Mouse (Mus musculus): Measurements from ENCODE around the gene Cldn7. TPM values are rescaled to one million over a fixed set of nuclear protein-coding genes. Genes with fewer than 3 reads are reported as not detected.
"Not testable (repeated sequence)": the region's sequence is repeated elsewhere in the genome, so short reads cannot be mapped to it uniquely, and the experiment has no call there.

The Cldn7 gene
- total and polyA plus RNA-seq, 2 experiments from 2014 or later = 0.18 TPM; not detected in 1

DNA sequence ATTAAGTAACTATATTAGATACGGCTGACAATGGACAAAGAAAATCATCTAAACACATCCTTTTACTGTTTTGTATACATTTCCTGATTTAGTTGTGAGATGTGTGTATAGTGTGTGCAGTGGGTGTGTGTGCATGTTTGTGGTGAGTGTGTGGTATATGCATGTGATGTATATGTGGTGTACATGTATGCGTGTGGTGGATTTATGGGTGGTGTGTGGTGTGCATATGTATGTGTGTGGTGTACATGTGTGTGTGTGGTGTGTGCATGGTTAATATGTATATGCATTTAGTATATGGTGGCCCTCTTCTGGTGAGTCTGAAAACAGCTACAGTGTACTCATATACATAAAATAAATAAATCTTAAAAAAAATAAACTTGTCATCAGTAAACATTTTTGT lies 37.1 kb upstream of the Cldn7 start:
- TF ChIP-seq CTCF (IDR thresholded peaks at IDR 0.05; ENCODE audit: low read depth) = no peak
- whole genome bisulfite sequencing = 99% methylated on average over 2 of the region's 2 CpGs
- peaks cover under 1% of the 10 kb centered on the region; the same call in 1 of the 2 replicates for H3K4me1 ChIP-seq (ENCODE audit: insufficient read depth, low read length)
- no peaks in the 10 kb centered on the region for H3K27me3 ChIP-seq (ENCODE audit: insufficient read depth, low read length)
- H3K9me3 ChIP-seq (ENCODE audit: low read length) = no peaks in the 10 kb centered on the region
- no peak overlapping the region for H3K27ac ChIP-seq
- no peak for DNase-seq (ENCODE audit: low spot score)
- no peak overlapping the region for H3K9ac ChIP-seq (replicated peaks; ENCODE audit: low read length)
- no peak overlapping the region for H3K4me3 ChIP-seq (ENCODE audit: low read length)
- H3K36me3 ChIP-seq (ENCODE audit: insufficient read depth, low read length) = no peaks in the 10 kb centered on the region
- ATAC-seq = no peak
- no peak overlapping the region for H3K4me2 ChIP-seq (ENCODE audit: low read depth, low read length)

DNA sequence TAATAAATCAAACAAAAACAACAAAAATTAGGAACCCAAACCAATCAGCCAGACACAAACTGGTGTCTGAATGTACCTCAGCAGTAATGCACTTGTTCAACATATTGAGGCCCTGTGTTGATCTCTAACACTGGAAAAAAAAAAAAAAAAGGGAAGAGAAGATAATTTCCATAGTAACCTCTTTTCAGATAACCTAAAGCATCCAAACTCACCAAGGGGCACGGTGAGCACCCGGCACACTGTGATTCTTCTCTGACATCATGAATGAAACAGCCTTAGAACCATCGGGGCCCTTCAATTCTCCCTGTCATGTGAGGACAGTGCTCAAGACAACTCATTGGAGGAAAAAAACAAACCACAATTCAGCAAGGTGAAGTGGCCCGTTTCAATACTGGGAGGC lies 34.9 kb upstream of the Cldn7 start:
- H3K4me1 ChIP-seq (ENCODE audit: insufficient read depth, low read length) = no peaks in the 10 kb centered on the region
- no peak overlapping the region for H3K9ac ChIP-seq (replicated peaks; ENCODE audit: low read length)
- H3K36me3 ChIP-seq (ENCODE audit: insufficient read depth, low read length) = no peaks in the 10 kb centered on the region
- no peak overlapping the region for H3K4me2 ChIP-seq (ENCODE audit: low read depth, low read length)
- no peak overlapping the region for H3K27ac ChIP-seq
- DNase-seq (ENCODE audit: low spot score) = no peak
- no peak for TF ChIP-seq CTCF (IDR thresholded peaks at IDR 0.05; ENCODE audit: low read depth)
- H3K27me3 ChIP-seq (ENCODE audit: insufficient read depth, low read length) = 0 out of 2 replicates have a peak, but pooled peaks cover under 1% of the 10 kb centered on the region
- no peaks in the 10 kb centered on the region for H3K9me3 ChIP-seq (ENCODE audit: low read length)
- 86% methylated on average over 4 of the region's 4 CpGs for WGBS
- no peak overlapping the region for H3K4me3 ChIP-seq (ENCODE audit: low read length)
- no peak for ATAC-seq

DNA sequence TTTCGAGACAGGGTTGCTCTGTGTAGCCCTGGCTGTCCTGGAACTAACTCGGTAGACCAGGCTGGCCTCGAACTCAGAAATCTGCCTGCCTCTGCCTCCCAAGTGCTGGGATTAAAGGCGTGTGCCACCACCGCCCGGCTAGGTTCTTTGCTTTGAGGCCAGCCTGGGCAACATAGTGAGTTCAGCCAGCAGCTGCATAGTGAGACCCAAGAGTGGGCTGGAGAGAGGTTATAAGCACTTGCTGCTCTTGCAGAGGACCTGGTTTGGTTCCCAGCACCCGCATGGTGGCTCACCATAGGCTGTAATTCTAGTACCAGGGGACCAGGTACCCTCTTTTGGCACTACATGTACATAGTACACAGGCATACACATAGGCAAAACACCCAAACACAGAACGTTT lies 34.4 kb upstream of the Cldn7 start:
- not testable (repeated sequence) for DNase-seq (ENCODE audit: low spot score)

DNA sequence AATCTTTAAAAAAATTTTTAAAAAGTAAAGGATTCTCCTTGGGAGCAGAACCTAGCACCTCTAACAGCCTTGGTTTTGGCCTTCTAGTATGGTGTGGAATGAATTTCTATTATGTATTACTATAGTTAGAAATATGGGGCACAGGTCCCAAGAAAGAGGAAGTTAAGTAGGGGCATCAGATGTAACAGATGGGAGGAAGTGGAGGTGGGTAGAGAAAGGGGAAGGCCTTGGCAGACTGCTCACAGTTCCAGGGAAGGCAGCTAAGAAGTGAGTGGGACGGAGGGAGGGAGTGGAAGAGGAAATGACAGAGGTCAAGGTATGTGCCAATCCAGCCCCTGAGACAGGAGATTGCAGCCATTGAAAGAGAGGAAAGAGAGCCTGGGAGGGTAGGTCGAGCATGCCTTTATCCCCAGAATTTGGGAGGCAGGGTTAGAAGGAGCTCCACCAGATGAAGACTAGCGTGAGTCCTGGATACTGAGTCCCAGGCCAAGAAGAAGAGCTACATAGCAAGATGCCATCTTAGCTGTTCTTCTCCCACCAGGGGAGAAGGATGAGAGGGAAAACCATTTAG lies 33.5 kb upstream of the Cldn7 start:
- H3K36me3 ChIP-seq (ENCODE audit: insufficient read depth, low read length) = no peaks in the 10 kb centered on the region
- no peak for DNase-seq (ENCODE audit: low spot score)
- TF ChIP-seq CTCF (IDR thresholded peaks at IDR 0.05; ENCODE audit: low read depth) = no peak
- no peaks in the 10 kb centered on the region for H3K9me3 ChIP-seq (ENCODE audit: low read length)
- H3K27ac ChIP-seq = no peak overlapping the region
- WGBS = 69% methylated on average over 3 of the region's 3 CpGs
- ATAC-seq = no peak
- no peak overlapping the region for H3K4me3 ChIP-seq (ENCODE audit: low read length)
- no peak overlapping the region for H3K4me2 ChIP-seq (ENCODE audit: low read depth, low read length)
- H3K4me1 ChIP-seq (ENCODE audit: insufficient read depth, low read length) = peaks cover 7% of the 10 kb centered on the region; the same call in 1 of the 2 replicates
- peaks cover 6% of the 10 kb centered on the region; the same call in 1 of the 2 replicates for H3K27me3 ChIP-seq (ENCODE audit: insufficient read depth, low read length)
- H3K9ac ChIP-seq (replicated peaks; ENCODE audit: low read length) = no peak overlapping the region

More for the DNA sequence above, 34.4 kb upstream of the Cldn7 start:
- not testable (repeated sequence) for ATAC-seq; H3K4me2 ChIP-seq (ENCODE audit: low read depth, low read length); H3K4me3 ChIP-seq (ENCODE audit: low read length); H3K9me3 ChIP-seq (ENCODE audit: low read length); H3K27ac ChIP-seq; H3K36me3 ChIP-seq (ENCODE audit: insufficient read depth, low read length); H3K9ac ChIP-seq (replicated peaks; ENCODE audit: low read length); H3K27me3 ChIP-seq (ENCODE audit: insufficient read depth, low read length); H3K4me1 ChIP-seq (ENCODE audit: insufficient read depth, low read length)
- WGBS = 90% methylated on average over 8 of the region's 8 CpGs

DNA sequence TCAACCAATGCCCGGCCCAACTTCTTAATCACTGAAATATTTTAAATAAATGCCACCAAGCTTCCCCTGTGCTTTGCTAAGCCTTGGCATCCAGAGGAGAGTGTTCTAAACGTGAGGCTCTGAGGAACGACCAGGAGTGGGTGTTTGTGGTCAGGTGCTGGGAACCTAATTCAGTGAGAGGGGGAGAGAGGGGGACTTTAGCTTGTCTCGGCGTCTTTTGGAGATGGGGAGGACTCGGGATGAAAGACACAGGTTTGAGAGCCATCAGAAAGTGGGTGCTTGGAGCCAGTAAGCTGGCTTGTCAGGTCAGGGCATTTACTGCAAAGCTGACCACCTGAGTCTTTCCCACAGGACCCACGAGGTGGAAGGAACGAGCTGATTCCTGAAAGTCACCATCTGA lies 32.8 kb upstream of the Cldn7 start:
- DNase-seq (ENCODE audit: low spot score) (no peak), ATAC-seq (no peak)
- no peaks in the 10 kb centered on the region for H3K9me3 ChIP-seq (ENCODE audit: low read length)
- no peak overlapping the region for H3K27ac ChIP-seq
- H3K9ac ChIP-seq (replicated peaks; ENCODE audit: low read length) = no peak overlapping the region
- no peak for TF ChIP-seq CTCF (IDR thresholded peaks at IDR 0.05; ENCODE audit: low read depth)
- 74% methylated on average over 8 of the region's 8 CpGs for WGBS
- H3K4me2 ChIP-seq (ENCODE audit: low read depth, low read length) = no peak overlapping the region
- H3K4me3 ChIP-seq (ENCODE audit: low read length) = no peak overlapping the region
- no peaks in the 10 kb centered on the region for H3K36me3 ChIP-seq (ENCODE audit: insufficient read depth, low read length)
- H3K27me3 ChIP-seq (ENCODE audit: insufficient read depth, low read length) = peaks cover 6% of the 10 kb centered on the region; the same call in 1 of the 2 replicates
- H3K4me1 ChIP-seq (ENCODE audit: insufficient read depth, low read length) = peaks cover 14% of the 10 kb centered on the region; the same call in 1 of the 2 replicates

DNA sequence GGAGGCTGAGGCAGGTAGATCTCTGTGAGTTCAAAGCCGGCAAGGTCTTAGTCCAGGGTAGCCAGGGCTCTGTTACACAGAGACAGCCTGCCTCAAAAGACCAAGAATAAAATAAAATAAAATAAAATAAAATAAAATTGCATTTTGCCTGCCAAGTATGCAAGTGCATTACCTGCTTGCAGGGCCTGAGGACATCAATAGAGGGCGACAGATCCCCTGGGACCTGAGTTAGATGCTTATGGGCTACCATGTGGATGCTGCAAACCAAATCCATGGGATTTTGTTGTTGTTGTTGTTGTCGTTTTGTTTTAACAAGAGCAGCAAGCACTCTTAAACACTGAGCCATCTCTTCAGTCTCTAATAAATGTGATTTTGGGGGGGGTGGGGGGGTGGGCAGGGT lies 32.3 kb upstream of the Cldn7 start:
- DNase-seq (ENCODE audit: low spot score) (peak; percentile 37), ATAC-seq (no peak)
- peak; percentile 22 for TF ChIP-seq CTCF (IDR thresholded peaks at IDR 0.05; ENCODE audit: low read depth)
- no peak overlapping the region for H3K4me3 ChIP-seq (ENCODE audit: low read length)
- H3K9ac ChIP-seq (replicated peaks; ENCODE audit: low read length) = no peak overlapping the region
- H3K4me1 ChIP-seq (ENCODE audit: insufficient read depth, low read length) = peaks cover 16% of the 10 kb centered on the region; the same call in 1 of the 2 replicates
- H3K36me3 ChIP-seq (ENCODE audit: insufficient read depth, low read length) = no peaks in the 10 kb centered on the region
- no peak overlapping the region for H3K4me2 ChIP-seq (ENCODE audit: low read depth, low read length)
- H3K9me3 ChIP-seq (ENCODE audit: low read length) = no peaks in the 10 kb centered on the region
- H3K27me3 ChIP-seq (ENCODE audit: insufficient read depth, low read length) = peaks cover 6% of the 10 kb centered on the region; the same call in 1 of the 2 replicates
- 48% methylated on average over 3 of the region's 3 CpGs for WGBS
- H3K27ac ChIP-seq = no peak overlapping the region

DNA sequence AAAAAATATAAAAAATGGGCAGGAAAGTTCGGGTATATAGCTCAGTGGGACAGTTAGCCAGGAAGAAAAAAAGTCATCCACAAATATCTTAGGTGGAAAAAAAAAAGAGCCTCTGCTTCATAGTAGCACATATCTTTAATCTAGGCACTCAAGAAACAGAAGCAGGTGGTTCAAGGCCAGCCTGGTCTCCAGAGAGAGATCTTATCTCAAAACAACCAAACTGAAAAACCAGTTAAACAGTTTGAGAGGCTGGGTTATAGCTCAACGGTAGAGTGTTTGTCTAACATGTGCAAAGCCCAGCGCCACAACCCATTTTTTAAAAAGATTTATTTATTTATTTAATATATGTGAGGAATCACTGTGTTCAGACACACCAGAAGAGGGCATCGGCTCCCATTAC lies 31.5 kb upstream of the Cldn7 start:
- H3K4me1 ChIP-seq (ENCODE audit: insufficient read depth, low read length) = peaks cover 16% of the 10 kb centered on the region; the same call in 1 of the 2 replicates
- TF ChIP-seq CTCF (IDR thresholded peaks at IDR 0.05; ENCODE audit: low read depth) = no peak
- 70% methylated on average over 4 of the region's 4 CpGs for WGBS
- no peak for ATAC-seq
- peaks cover 6% of the 10 kb centered on the region; the same call in 1 of the 2 replicates for H3K27me3 ChIP-seq (ENCODE audit: insufficient read depth, low read length)
- no peaks in the 10 kb centered on the region for H3K9me3 ChIP-seq (ENCODE audit: low read length)
- no peak for DNase-seq (ENCODE audit: low spot score)
- H3K9ac ChIP-seq (replicated peaks; ENCODE audit: low read length) = no peak overlapping the region
- no peaks in the 10 kb centered on the region for H3K36me3 ChIP-seq (ENCODE audit: insufficient read depth, low read length)
- no peak overlapping the region for H3K4me2 ChIP-seq (ENCODE audit: low read depth, low read length)
- no peak overlapping the region for H3K27ac ChIP-seq
- no peak overlapping the region for H3K4me3 ChIP-seq (ENCODE audit: low read length)
